Mouse (Mus musculus) intestine, embryonic 14.5 days (tissue): Measurements from ENCODE around the gene Fermt1. TPM values are rescaled to one million over a fixed set of nuclear protein-coding genes. Genes with fewer than 3 reads are reported as not detected.

Experiments
- ATAC-seq: fragments of 200-750 bp; cut with Nextera tagmentation; replicated peaks from 2 replicates; pipeline ENCODE4 v1.8.0; 2017; ENCODE audit warnings: low read depth, moderate number of reproducible peaks, moderate TSS enrichment, moderate library complexity; ENCODE audit not compliant: low FRiP score, low TSS enrichment
- DNase-seq: peaks from one replicate; pipeline ENCODE4 v3.0.0-alpha.2; 2018; ENCODE audit warnings: low spot score
- H3K27ac ChIP-seq: fragments of 300-500 bp; sonication (generic); 2 replicates; pipeline ENCODE4 v1.5.1; 2014; ENCODE audit warnings: low read depth, mild to moderate bottlenecking, control low read depth
- H3K27me3 ChIP-seq: fragments of 300-500 bp; sonication (generic); replicated peaks from 2 replicates; pipeline ENCODE4 v1.6.1; 2014; ENCODE audit warnings: low read length, control low read depth; ENCODE audit not compliant: control insufficient read depth, insufficient read depth
- H3K36me3 ChIP-seq: fragments of 300-500 bp; sonication (generic); 2 replicates; pipeline ENCODE4 v1.6.1; 2014; ENCODE audit warnings: low read length, control low read depth; ENCODE audit not compliant: control insufficient read depth, insufficient read depth
- H3K4me1 ChIP-seq: fragments of 300-500 bp; sonication (generic); replicated peaks from 2 replicates; pipeline ENCODE4 v1.6.1; 2014; ENCODE audit warnings: low read length, control low read depth, mixed read lengths; ENCODE audit not compliant: control insufficient read depth, insufficient read depth
- H3K4me2 ChIP-seq: fragments of 300-500 bp; sonication (generic); 2 replicates; pipeline ENCODE4 v1.6.1; 2014; ENCODE audit warnings: low read length
- H3K4me3 ChIP-seq: fragments of 300-500 bp; sonication (generic); 2 replicates; pipeline ENCODE4 v1.5.1; 2014; ENCODE audit warnings: low read depth, low read length, control low read depth, mixed read lengths
- H3K9ac ChIP-seq: fragments of 300-500 bp; sonication (generic); 2 replicates; pipeline ENCODE4 v1.6.1; 2014; ENCODE audit warnings: mild to moderate bottlenecking, low read length
- H3K9me3 ChIP-seq: fragments of 300-500 bp; sonication (generic); 2 replicates; pipeline ENCODE4 v1.6.1; 2016; ENCODE audit warnings: low read length, control low read depth; ENCODE audit not compliant: control insufficient read depth
- WGBS: fragments of 180-500 bp; shearing (Covaris S2); extraction: QIAGEN DNeasy Blood & Tissue Kit; methylation state at CpG from one replicate; pipeline ENCODE4 v1.1.7; 2014; 5-methylcytosine and 5-hydroxymethylcytosine counted together
- polyA plus RNA-seq: library from polyadenylated mRNA; unstranded; fragments of >200 nt; fragmentation: Nextera tagmentation; extraction: Ambion mirVana; gene quantifications from 2 replicates; pipeline ENCODE4 v1.2.1, GENCODE M21; 2014

Gene Fermt1
- polyA plus RNA-seq, 1 experiment from 2014 or later: 57.6 TPM

- H3K4me2 ChIP-seq: no peak overlapping the region
- no peak overlapping the region for H3K27ac ChIP-seq
- ATAC-seq (no peak), DNase-seq (no peak)
- no peak overlapping the region for H3K9ac ChIP-seq
- H3K27me3 ChIP-seq: no peaks in the 10 kb centered on the region
- no peaks in the 10 kb centered on the region for H3K4me1 ChIP-seq
- H3K9me3 ChIP-seq: no peaks in the 10 kb centered on the region
- no peak overlapping the region for H3K4me3 ChIP-seq
- peaks cover 20% of the 10 kb centered on the region for H3K36me3 ChIP-seq
Observed at GRCm38 (mm10) chr2:132860435-132860834, 85.3 kb downstream of the Fermt1 start.

GRCm38 (mm10) chr2:132856333-132856732 lies 89.4 kb downstream of the Fermt1 start:
- Histone ChIP-seq H3K27me3 (no peaks in the 10 kb centered on the region), H3K9ac (no peak overlapping the region), H3K36me3 (peaks cover 14% of the 10 kb centered on the region), H3K4me1 (no peaks in the 10 kb centered on the region), H3K4me3 (no peak overlapping the region), H3K9me3 (no peaks in the 10 kb centered on the region), H3K27ac (no peak overlapping the region), H3K4me2 (no peak overlapping the region)
- no peak for ATAC-seq
- WGBS: 82% methylated on average over 5 of the region's 5 CpGs
- no peak for DNase-seq

Other genes with a start within 250 kb of the Fermt1 start
- gene Chgb, start 164.6 kb downstream of the Fermt1 start, polyA plus RNA-seq: 4.2 and 15.2 TPM in 2 replicates
- gene Trmt6, start 129.9 kb downstream of the Fermt1 start, polyA plus RNA-seq: 34.4 and 37.2 TPM in 2 replicates
- 13.5 and 16.3 TPM in 2 replicates for gene Mcm8, start 129.8 kb downstream of the Fermt1 start, polyA plus RNA-seq
- gene Crls1, start 99.2 kb downstream of the Fermt1 start, polyA plus RNA-seq: 13.9 and 20.3 TPM in 2 replicates
- gene Lrrn4, start 65.0 kb downstream of the Fermt1 start, polyA plus RNA-seq: 13.1 and 13.2 TPM in 2 replicates